Mouse (Mus musculus) kidney, postnatal 25 days (tissue): ENCODE measurements around the gene Tns4.
A peak's percentile ranks its signal among the peaks of the same experiment; 100 is the strongest.

Experiments used
- DNase-seq, 2 experiments: peaks; one replicate each; pipeline ENCODE4 v3.0.0; 2021; ENCODE audit warnings: mixed read lengths in 2 of 2

Tns4 gene

DNA sequence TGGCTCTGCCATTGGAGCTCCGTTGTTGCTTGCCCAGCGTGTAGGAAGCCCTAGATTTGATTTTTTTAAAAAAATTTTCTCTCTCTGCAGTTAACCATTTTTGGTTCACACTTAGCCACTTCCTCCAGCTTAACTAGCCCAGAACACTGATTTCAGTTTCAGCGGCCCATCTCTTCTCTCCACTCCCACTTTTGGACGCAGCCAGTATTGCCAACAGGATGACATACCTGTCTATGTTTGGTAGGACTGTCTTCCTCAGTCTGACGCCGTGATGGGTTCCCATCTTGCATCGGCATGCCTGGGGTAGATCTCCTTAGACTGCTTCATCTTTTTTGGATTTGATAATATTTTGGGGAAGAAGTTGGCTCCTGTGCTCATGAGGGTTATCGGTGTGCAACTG lies 1.3 kb upstream of the Tns4 start:
- no peak for DNase-seq

DNA sequence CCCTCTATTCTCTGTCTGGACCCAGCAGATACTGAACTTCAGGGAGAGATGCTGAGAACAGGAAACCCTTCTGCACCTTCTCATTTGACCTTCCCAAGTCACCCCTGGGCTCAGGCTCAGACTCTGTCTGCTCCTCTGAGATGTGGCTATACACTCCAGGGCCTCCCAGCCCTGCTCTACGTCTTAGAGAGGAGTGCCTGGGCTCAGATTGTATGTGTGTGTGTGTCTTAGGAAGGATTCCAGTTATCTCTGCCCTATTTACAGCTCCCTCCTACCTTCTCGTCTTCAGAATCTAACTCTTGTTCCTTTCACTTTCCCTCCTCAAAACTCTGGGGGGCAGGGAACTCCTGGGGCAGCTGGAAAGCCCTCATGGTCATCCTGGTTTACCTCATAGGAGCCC lies 620 bp downstream of the Tns4 start:
- DNase-seq = no peak

DNA sequence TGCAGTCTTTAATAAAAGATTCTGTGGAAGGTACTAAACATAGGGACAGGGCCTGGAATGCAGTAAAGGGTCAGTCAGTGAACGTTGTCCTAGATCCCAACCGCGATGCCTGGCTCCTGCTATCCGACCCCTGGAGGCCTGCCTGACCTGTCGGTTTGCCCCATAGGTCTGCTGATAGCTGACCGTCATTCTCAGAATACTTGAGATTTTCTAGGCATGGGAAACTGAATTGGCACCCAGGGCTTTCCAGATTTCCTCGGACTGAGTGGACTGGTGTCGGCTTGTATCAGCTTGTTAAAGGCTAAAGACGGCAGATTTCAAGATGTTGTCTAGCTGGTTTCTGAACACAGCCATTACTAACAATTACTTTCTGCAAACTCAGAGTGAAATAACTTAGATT lies 4.7 kb downstream of the Tns4 start:
- DNase-seq = no peak

DNA sequence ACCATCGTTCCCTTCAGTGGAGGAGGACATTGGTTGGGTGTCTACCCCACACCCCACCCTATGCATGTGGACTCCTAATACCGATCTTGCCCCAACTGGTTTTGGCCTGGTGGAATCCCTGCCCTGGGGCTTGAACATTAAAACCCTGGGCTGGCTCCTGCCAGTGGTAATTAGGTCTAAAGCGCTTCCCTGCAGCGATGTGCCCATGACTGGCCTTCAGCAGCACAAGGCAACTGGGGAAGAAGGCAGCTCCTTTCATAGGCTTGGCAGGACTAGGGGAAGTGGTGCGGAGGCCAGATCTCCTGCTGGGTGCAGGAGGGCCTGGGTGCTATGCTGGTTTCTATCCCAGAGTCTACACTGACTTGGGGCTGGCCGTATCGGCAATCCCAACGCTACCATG lies 5.6 kb downstream of the Tns4 start:
- no peak for DNase-seq

DNA sequence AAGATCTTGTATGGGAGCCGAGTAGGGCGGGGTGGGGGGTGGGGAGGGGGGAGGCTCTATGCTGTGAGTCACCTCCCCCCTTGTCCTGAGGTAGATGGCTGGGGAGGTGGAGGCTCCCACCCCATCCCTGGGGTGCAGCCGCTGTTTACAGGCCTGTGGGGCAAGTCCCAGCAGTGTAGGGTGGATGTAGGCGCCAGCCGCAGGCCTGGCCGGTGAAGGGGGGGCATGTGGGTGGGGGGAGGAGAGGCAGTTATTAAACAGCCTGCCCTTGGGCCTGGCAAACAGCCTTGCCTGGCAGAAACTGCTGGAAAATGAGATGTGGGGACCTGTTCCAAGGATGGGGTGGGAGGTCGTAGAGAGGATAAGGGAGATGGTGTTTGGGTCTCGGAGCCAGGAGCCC lies 7.0 kb downstream of the Tns4 start:
- no peak for DNase-seq

DNA sequence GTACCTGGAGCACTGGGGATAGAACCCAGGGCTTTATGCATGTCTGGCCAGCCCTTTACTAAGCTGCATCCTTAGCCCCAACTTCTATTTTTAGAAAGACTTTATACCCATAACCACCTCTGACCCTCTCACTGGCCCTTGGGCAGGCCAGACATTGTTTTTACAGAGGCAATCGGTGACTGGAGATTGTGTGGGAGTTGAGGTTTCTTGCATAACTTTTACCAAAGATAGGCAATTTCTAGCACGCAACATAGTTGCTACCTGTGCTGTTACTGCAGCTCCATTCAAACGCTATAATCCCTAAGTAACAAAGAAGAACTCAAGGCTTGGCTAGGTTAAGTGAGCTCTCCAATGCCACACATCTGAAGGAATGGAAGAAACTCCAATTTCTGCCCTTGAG lies 7.5 kb downstream of the Tns4 start:
- no peak for DNase-seq

DNA sequence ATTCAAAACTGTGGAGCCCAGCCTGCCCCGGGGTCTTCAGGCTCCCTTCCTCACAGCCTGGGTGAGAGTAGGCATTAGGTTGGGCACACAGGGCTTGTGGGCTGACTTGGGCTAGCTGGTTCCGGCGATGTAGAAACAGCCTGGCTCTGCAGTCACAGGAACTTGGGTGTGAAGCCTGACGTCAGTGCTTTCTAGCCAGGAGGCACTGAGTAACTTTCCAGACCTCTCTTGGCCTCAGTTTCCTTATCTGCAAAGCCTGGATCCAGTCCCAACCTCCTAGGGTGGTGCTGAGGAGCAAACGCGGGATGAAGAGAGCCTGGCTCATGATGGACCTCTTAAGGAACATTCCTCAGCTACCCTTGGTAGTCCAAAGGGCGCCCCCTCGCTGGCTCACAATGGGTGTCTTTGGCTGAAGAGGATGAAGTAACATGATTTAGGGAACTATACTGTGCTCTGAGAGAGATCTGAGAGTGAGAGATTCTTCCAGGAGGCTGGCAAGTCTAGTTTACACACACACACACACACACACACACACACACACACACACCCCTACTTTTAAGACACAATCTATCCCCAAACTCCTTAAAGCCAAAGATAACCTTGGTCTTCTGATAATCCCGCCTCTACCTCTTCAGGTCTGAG lies 8.1 kb downstream of the Tns4 start:
- no peak for DNase-seq

DNA sequence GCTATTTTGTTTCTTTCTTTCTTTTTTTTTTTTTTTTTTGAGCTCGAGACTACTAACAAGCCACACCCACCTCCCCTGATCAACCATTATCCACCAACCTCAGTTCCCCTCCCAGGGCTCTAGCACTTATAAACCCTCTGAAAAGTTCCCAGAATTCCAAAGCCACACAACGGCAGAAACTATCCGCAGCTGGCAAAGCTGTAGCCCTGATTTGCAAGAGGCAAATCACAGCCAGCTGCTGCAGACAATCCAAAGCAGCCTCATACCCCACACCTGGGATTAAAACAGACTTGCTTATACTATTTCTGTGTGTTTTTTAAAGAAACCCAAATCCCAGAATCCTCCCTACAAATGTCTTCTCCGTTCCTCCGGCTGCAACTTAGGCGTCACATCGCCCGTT lies 11.2 kb downstream of the Tns4 start:
- DNase-seq = no peak

DNA sequence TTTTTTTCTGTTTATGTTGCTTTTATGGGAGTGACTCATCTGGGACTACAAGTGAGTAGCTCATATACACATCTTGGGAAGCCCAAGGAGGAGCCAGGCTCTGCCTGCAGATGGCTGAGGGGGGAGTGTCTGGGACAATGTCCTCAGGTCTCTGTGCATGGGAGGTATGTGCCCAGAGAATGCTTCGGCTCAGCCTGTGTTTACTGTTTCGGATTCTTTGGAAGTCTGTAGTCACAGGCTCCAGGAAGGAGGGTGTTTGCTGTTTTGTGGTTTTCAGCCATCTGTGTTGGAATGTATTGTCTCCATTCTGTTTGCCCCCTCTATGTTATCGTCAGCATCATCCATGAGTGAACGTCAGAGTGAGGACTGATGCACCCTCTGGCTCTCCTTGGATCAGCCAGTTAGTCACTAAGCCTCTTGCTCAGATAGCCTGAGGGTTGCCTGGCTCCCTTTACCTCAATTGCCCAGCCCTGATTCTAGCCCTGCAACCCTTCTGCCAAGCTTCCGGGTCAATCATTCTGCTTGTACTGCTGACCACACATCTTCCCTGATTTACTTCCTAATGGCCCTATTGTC lies 12.3 kb downstream of the Tns4 start:
- DNase-seq = peak in 1 of 2 experiments; percentile 25

DNA sequence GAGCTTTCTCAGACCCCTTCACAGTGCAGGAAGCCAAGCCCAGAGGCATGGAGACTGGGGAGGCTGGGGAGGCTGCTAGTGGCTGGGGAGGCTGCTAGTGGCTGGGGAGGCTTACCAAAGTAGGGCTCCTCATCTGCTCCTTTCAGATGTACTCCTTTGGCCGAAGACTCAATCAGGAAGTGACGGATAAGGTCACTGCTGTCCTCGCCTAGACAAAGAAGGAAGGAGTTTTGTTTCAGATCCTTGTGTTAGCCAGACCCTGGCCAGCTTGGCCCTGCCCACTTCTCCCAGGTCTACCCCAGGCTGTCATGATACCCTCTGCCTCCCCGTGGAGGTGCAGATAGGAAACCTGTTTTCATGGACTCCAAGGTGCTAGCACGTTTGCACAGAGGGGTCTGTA lies 15.3 kb downstream of the Tns4 start:
- peak in 1 of 2 experiments; percentile 29 for DNase-seq

DNA sequence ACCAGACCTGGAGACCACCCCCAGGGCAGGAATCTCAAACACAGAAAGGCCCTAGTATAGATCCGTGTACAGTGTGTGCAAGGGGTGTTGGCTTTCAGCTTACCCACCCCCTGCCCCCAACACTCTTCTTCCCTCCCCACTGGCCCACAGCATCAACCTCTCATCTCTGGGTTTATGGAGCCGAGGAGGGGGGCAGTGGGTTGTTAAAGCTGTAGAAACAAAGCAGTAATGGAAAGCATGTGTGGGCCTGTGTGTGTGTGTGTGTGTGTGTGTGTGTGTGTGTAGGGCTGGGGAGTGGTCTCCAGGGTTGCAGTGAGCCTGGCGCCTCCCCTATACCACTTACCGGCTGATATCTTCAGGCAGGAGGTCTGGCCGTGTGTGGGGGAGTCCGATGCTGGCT lies 17.2 kb downstream of the Tns4 start:
- DNase-seq = peak in 1 of 2 experiments; percentile 26

DNA sequence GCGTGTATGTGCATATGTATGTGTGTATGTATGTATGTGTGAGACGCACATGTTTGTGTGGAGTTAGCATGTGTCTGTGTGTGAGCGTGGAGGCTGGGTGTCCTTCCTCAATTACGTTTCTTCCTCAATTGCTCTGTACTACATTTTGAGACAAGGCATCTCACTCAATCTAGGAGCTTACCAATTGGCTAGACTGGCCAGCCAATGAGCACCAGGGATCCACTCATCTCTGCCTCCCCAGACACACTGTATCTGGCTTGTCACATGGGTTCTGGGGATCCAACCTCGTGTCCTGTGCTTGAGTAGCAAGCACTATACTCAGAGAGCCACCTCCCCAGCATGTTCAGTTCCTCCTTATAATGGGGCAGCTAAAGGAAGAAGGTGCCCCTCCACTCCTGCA lies 20.7 kb downstream of the Tns4 start:
- no peak for DNase-seq

DNA sequence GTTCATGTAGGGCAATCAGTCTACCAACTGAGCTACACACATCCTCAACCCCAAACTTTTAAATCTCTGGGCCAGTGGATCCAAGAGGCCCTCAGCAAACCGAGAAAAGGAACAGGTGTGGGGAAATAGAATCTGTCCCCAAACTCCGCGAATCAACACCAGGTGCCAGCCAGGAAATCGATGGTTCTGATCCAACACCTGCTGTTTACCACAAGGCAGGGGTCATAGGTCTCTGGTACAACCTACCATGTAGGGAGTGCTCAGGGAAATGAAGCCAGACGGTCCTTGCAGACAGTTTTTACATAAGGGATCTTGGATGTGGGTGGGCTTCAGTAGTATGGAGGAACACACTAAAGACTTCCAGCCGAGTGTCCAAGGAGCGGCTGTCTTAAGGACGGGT lies 21.5 kb downstream of the Tns4 start:
- no peak for DNase-seq

DNA sequence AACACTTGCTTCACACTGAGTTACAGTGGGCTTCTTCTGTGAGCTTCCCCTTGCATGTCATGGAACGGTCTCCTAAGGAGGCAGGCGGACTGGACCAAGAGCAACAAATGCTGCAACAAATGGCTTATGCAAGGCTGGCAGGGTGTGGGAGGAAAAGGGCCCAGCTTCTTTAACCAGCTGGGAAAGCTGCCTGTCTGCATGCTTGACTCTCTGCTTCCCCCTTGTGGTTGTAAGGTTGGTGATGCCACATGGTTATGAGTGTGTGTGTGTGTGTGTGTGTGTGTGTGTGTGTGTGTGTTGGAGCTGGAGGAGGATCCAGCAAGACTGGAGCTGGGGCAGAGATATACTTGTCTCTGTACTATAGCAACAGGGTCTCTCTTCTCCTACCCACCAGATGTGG lies 23.1 kb downstream of the Tns4 start:
- DNase-seq = peak; percentile 92

DNA sequence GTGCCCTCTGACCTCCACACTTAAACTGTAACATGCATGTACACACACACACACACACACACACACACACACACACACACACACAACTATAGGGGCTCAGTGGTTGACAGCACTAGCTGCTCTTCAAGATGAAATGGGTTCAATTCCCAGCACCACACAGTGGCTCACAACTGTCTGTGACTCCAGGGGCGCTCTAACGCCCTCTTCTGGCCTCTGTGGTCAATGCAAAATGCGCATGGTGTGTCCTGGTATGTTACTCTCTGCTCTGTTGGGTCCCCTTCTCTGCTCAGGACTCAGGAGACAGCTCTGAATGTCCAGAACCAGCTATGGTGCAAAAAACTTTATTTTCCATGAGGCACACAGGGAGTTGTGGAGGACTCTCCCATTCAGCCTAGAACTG lies 23.8 kb downstream of the Tns4 start:
- DNase-seq = no peak

DNA sequence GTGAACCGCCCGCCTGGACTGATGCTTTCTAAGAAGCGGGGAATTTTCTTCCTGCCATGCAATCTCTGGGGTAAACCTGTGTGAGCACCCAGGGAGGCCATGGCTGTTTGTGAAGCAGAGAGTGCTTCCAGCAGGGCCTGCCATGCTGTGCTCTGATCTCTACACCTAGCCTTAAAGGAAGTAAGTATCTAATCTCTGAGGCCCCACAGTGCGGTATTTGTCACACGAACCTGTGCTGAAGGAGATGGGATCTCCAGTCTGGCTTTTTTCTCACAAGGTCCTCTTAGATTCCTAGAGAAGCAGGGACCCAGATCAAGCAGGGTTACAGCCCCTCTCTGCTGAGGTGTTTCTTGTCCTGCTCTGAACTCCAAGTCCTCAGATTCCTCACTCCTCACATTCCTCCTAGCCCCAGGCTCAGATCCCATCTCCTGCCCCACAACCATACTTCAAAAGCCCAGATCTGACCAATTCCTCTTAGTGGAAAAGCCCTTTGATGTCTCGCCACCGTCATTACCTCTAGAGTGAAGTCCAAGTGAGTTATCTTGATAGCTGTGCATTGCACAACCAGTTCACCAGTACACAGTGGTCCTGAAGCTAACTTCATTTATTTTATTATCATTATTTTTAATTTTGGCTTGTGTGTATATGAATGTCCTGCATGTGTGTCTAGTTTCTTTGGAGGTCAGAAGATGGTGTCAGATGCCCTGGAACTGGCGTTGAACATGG lies 25.5 kb downstream of the Tns4 start:
- DNase-seq = no peak

DNA sequence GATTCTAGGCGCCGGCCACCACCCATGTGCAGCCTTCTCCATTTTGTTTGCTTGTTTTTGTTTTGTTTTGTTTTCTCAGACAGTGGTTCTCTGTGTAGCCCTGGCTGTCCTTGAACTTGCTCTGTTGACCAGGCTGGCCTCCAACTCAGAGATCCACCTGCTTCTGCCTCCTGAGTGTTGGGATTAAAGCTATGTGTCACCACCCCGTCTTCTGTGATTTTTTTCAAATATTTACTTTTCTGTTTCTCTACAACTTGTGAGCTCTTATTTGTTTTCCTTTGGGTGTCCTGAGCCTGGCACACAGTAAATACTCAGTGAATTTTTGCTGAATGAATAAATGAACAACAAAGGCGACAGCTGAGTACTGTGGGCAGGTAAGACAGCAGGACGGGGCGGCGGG lies 26.4 kb downstream of the Tns4 start:
- no peak for DNase-seq

DNA sequence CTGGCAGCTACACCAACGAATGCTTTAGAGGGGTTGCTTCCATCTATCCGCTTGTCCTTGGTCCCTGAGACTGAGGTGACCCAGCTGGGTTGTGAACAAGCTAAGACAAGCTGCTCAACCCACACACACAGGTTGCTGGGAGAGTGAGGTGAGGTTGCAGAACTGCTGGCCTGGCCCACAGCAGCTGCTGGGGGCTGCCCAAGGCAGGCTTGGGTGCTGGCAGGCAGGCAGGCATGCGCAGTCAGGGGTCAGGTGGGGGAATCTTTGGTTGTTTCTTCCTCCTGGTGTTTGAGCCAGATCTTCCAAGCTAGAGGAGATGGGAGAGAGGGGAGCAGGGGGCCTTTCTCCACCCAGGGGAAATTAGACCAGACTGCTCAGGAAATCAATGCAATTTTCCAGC lies 28.7 kb downstream of the Tns4 start:
- peak; percentile 49 to 75 for DNase-seq

DNA sequence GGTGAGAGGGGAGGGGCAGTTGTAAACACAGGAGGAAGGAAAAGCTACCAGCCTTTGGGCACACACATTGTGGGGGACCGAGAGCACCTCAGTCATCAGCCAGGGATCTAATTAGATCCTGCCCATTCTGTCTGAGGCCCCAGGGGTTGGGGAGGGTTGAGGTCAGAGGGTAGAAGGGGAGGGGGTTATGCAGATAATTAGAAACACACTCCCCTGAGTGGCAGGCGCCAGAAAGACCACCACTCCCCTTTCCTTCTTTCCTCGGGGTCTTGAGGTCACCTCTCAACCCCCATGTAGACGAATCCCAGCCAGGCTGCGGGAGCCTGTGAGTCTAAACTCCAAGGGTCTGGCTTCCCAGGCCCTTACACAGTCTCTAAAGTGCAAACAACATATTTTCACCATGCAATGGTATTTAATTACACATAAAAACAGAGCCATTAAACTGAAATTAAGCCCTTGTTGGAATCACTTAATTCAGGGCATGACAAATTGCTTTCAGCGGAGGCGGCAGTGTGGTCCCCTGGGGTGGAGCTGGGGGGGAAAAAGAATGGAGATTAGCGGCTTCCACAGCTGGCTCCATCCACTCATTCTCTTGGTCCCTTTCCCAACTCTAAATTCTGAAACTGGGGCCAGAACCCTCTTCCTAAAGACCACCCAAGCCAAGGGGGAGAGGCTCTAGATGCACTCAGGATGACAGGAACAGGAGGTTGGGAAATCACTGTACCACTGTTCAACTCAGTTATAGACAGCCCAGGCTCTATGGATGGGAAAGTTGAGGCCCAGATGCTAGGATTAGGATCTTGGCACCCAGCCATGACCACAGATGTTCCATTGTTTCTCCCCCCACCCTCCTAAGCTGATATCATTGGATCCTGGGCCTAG lies 33.3 kb downstream of the Tns4 start:
- no peak for DNase-seq

DNA sequence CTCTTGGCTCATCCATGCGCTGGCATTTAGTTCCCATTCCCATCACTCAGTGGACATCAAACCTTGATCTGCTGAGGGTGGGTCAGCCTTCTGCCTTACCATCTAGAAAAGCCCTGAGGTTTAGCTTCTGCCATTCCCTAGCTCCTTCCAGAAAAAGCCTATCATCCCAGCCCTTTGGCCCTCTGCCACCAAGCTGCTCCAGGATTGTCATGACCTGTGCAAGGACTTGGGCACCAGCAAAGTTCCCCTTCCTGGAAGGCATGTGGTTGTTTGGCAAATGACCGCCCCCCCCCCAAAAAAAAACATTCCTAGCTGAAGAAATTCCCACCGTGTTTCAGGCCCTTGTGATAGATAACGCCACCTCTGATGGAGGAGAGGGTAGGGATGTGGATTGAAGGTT lies 34.0 kb downstream of the Tns4 start:
- DNase-seq = peak; percentile 60 to 69

DNA sequence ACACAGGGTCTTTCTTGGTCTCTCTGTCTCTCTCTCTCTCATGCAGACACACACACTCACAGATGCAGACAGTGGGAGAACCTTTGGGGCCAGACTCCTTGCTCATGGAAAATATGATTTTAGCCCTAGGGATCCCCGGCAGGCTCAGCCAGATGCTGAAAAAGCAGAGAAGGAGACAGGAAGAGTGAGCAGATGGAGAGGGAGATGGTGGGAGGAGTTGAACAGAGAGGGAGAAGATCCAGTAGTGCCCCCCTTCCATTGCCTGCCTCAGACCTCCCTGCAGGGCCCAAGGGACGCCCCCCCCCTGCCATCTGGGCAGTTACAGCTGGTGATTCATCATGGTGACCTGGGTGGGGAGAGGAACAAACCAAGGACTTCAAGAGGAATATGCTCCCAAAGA lies 41.5 kb downstream of the Tns4 start:
- DNase-seq = no peak

DNA sequence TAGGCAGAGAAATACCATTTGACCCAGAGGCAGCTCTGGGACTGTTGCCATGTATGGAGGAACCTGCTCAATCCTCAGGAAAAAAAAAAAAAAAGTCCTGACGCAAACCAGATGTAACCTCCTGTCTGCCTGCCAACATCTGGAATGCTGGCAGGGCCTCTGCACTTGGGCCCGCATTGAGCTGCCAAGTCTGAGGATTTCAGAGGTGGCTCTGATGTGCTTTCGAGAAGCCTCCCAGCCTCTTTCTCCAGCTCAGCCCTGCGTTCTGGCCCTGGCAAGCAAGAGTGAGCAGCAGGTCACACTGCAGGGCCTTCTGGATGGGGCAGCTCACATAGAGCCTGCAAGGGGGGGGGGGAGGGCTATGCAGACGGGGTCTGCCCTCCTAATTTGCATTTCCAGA lies 42.0 kb downstream of the Tns4 start:
- DNase-seq = peak; percentile 82 to 89

DNA sequence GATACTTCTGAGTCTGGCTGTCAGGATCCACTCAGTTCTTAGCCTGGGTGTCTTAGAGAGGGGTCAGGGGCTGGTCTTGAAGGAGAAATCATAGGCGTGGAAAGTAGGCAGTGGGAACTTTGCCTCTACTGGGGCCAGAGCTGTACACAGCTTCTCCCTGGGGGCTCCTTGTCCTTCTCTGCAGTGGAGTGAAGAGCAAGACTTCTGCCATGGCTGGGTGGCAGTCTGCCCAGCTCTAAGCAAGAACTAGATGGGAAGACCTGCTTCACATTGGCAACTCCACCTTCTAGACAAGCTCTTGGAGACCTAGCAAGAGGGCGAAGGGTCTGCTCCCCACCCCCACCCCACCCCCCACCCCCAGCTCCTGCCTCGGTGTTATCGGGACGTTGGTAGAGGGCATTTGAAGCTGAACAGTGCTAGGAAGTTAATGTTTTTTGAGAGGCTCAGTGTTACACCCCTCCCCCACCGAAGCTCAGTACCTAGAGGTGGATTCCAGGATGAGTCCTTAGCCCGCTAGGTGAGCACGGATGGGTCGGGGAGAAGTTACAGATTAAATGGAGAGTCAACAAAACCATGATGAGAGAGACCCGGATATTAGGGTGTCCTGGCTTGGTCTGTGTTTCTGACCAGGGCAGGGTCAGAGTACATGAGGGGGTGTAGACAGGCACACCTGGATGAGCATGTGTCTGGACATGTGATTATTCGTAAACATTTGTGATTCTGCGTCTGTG lies 43.8 kb downstream of the Tns4 start:
- DNase-seq = peak; percentile 84 to 93
